Mouse (Mus musculus) limb, embryonic 15.5 days (tissue): Measurements from ENCODE around the gene Papln. TPM values are rescaled to one million over a fixed set of nuclear protein-coding genes. Genes with fewer than 3 reads are reported as not detected.

Source experiments
- ATAC-seq: fragments of 200-750 bp; cut with Nextera tagmentation; 2 replicates; pipeline ENCODE4 v1.8.0; 2017; ENCODE audit warnings: low read depth, moderate TSS enrichment; ENCODE audit not compliant: insufficient number of reproducible peaks, low FRiP score, low TSS enrichment
- H3K27ac ChIP-seq: fragments of 300-500 bp; sonication (generic); 2 replicates; pipeline ENCODE4 v1.5.1; 2015; ENCODE audit warnings: moderate library complexity, mild to moderate bottlenecking, inconsistent platforms
- H3K27me3 ChIP-seq: fragments of 300-500 bp; sonication (generic); 2 replicates; pipeline ENCODE4 v1.6.1; 2015; ENCODE audit warnings: inconsistent platforms
- H3K36me3 ChIP-seq: fragments of 300-500 bp; sonication (generic); 2 replicates; pipeline ENCODE4 v1.6.1; 2015; ENCODE audit warnings: inconsistent platforms
- H3K4me1 ChIP-seq: fragments of 300-500 bp; sonication (generic); 2 replicates; pipeline ENCODE4 v1.6.1; 2015; ENCODE audit warnings: inconsistent platforms
- H3K4me2 ChIP-seq: fragments of 300-500 bp; sonication (generic); 2 replicates; pipeline ENCODE4 v1.6.1; 2015; ENCODE audit warnings: mild to moderate bottlenecking, inconsistent platforms
- H3K4me3 ChIP-seq: fragments of 300-500 bp; sonication (generic); 2 replicates; pipeline ENCODE4 v1.5.1; 2015; ENCODE audit warnings: mild to moderate bottlenecking, inconsistent platforms
- H3K9ac ChIP-seq: fragments of 300-500 bp; sonication (generic); 2 replicates; pipeline ENCODE4 v1.6.1; 2015; ENCODE audit warnings: inconsistent platforms
- H3K9me3 ChIP-seq: fragments of 300-500 bp; sonication (generic); 2 replicates; pipeline ENCODE4 v1.6.1; 2016; ENCODE audit warnings: inconsistent platforms
- WGBS: fragments of 180-500 bp; shearing (Covaris S2); methylation state at CpG from one replicate; pipeline ENCODE4 v1.1.7; 2015; 5-methylcytosine and 5-hydroxymethylcytosine counted together
- polyA plus RNA-seq: library from polyadenylated mRNA; unstranded; fragments of >200 nt; fragmentation: Nextera tagmentation; extraction: Ambion mirVana; gene quantifications from 2 replicates; pipeline ENCODE4 v1.2.1, GENCODE M21; 2015

Papln gene
- 4.9 and 5.9 TPM in 2 replicates for polyA plus RNA-seq

DNA sequence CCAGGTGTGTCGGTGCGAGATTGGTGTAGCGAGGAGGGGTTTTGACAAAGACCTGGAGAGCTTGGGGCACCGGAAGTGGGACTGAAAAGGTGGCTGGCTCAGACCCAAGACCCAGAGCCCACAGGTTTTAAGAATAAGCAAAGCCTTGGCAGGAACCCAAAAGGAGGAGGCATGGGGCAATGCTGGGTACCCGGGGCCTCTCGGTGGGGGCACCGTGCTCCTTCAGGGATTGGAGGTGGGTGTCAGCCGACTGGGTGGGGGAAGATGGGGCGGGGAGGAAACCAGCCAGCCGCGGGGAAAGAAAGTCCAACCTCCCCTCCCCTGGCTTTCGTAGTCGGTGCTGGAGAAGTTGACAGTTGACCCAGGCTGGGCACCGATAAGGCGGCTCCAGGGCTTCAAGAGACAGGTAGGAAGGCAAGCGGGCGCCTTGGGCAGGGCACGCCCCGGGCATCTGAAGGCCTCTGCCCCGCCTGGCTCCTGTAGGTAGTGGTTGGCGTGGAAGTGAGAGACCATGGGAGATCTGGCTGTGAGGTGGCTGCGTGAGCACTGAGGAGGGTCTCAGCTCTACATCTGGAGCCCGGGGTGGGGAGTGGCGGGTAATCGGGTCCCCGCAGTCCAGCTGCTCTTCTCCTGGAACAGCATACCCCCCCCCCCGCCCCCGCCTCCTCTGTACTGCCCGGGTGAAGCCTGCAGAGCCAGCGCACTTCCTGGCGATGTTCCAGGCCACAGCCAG lies at the start of gene Papln:
Gene Papln (plus strand): TSS at position 324 of the 733 bp plus-strand sequence.
- Histone ChIP-seq H3K9ac (peak within 1 kb of the TSS; percentile 39; the same call in 1 of the 2 replicates), H3K9me3 (no peaks in the 10 kb centered on the region), H3K27me3 (peaks cover 8% of the 10 kb centered on the region; the same call in 1 of the 2 replicates), H3K4me3 (peak within 1 kb of the TSS; percentile 40), H3K4me1 (peaks cover 46% of the 10 kb centered on the region), H3K27ac (peak within 1 kb of the TSS; percentile 65), H3K4me2 (peak within 1 kb of the TSS; percentile 74), H3K36me3 (no peaks in the 10 kb centered on the region)
- no peak for ATAC-seq
- WGBS, result 9% methylated on average over 27 of the region's 31 CpGs

DNA sequence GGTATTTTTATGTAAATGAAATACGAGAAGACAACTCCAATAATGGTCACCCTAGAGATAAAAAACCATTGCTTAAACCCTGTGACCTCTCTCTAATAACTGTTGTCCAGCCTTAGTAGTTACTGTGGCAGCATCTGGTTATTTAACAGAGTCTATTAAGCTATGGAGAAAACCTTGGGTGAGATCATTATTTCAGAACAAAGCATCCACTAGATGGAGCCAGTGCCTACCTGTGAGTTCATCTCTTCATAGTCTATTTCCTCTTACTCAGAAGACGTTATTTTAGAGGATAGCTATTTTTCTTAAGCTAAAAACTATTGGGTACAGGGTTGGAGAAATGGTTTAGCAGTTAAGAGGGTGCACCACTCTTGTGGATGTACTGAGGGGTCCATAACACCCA lies 49.7 kb upstream of the Papln start:
- no peak for ATAC-seq

DNA sequence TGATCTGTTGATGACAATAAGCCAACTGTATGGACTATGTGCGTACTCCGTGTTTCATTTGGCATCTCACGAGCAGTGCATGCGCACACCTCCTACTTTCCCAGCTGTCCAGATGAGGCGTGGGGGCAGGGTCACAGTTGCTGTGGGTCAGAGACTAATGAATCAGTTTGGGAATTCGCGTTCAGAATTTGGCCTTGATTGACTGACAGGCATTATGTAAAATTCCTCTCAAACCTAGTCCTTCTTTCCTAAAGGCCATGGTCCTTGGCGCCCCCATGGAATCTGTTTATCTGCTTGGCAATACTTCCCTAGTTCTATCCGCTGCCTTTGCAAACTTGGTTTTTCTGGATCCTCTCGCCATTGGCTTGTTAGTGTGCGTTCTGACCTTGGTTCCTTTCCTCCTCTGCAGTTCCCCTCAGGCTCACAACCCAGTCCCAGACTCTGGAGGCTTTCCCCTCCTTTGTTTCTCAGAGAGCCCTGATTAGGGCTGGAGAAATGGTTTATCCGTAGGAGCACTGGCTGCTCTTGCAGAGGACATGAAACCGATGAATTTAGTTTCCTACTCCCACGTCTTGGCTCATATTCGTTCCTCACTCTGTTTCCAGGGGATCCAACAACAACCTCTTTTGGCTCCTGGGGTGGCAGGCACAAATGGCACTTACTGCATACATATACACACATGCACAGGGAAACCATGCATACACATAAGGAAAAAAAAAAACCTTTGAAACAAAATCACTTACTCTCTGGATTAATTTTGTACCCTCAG lies 46.8 kb upstream of the Papln start:
- Histone ChIP-seq H3K36me3 (peaks cover 58% of the 10 kb centered on the region), H3K9ac (no peak overlapping the region)
- 89% methylated on average over 15 of the region's 15 CpGs for WGBS

More for the DNA sequence above, 49.7 kb upstream of the Papln start:
- H3K36me3 ChIP-seq, result peaks cover 61% of the 10 kb centered on the region
- H3K27me3 ChIP-seq, result no peaks in the 10 kb centered on the region
- no peak overlapping the region for H3K4me3 ChIP-seq
- no peaks in the 10 kb centered on the region for H3K4me1 ChIP-seq
- no peak overlapping the region for H3K9ac ChIP-seq
- WGBS, result 41% methylated on average over 2 of the region's 2 CpGs
- H3K9me3 ChIP-seq, result no peaks in the 10 kb centered on the region
- H3K27ac ChIP-seq, result no peak overlapping the region
- H3K4me2 ChIP-seq, result no peak overlapping the region

GRCm38 (mm10) chr12:83719431-83719830 lies 44.0 kb upstream of the Papln start:
- no peaks in the 10 kb centered on the region for H3K9me3 ChIP-seq
- WGBS, result 91% methylated on average over 1 of the region's 1 CpGs
- no peak overlapping the region for H3K9ac ChIP-seq
- H3K4me3 ChIP-seq, result no peak overlapping the region
- 0 out of 2 replicates have a peak, but pooled peaks cover 6% of the 10 kb centered on the region for H3K4me1 ChIP-seq
- H3K36me3 ChIP-seq, result peaks cover 56% of the 10 kb centered on the region
- H3K4me2 ChIP-seq, result no peak overlapping the region
- no peak for ATAC-seq
- no peaks in the 10 kb centered on the region for H3K27me3 ChIP-seq
- no peak overlapping the region for H3K27ac ChIP-seq

More for the DNA sequence above, 46.8 kb upstream of the Papln start:
- Histone ChIP-seq H3K27me3 (no peaks in the 10 kb centered on the region), H3K9me3 (no peaks in the 10 kb centered on the region), H3K4me3 (no peak overlapping the region), H3K27ac (no peak overlapping the region), H3K4me1 (0 out of 2 replicates have a peak, but pooled peaks cover 6% of the 10 kb centered on the region), H3K4me2 (no peak overlapping the region)
- no peak for ATAC-seq

DNA sequence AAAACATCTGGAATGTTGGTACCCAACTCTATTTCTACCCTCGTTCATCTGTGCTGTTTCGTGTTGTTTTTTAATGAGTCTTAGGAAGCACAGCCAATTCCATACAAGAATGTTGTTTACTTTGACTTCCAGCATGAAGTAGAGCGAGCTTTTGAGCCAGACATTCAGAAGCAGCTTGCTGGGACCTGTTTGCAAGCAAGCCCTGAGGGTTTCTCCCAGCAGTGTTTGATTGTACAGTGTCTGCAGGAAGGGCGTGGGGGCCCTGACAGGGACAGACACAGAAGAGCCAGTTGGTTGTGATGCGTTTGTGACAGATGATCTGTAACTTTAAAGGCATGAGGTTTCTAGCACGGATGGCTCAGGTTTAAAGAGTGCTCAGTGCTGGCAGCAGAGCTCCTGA lies 42.2 kb upstream of the Papln start:
- peak; percentile 72 for ATAC-seq
- peaks cover 58% of the 10 kb centered on the region for H3K36me3 ChIP-seq

GRCm38 (mm10) chr12:83723037-83723436 lies 40.4 kb upstream of the Papln start:
- ATAC-seq, result no peak
- Histone ChIP-seq H3K27ac (no peak overlapping the region), H3K36me3 (peaks cover 54% of the 10 kb centered on the region), H3K9ac (no peak overlapping the region), H3K4me2 (no peak overlapping the region), H3K27me3 (no peaks in the 10 kb centered on the region), H3K4me3 (no peak overlapping the region), H3K9me3 (no peaks in the 10 kb centered on the region), H3K4me1 (0 out of 2 replicates have a peak, but pooled peaks cover 6% of the 10 kb centered on the region)
- 80% methylated on average over 3 of the region's 3 CpGs for WGBS

More for the DNA sequence above, 42.2 kb upstream of the Papln start:
- H3K27ac ChIP-seq, result peak overlapping the region; percentile 82
- no peak overlapping the region for H3K9ac ChIP-seq
- 40% methylated on average over 6 of the region's 6 CpGs for WGBS
- H3K27me3 ChIP-seq, result no peaks in the 10 kb centered on the region
- H3K4me1 ChIP-seq, result 0 out of 2 replicates have a peak, but pooled peaks cover 6% of the 10 kb centered on the region
- no peak overlapping the region for H3K4me2 ChIP-seq
- no peaks in the 10 kb centered on the region for H3K9me3 ChIP-seq
- H3K4me3 ChIP-seq, result no peak overlapping the region

GRCm38 (mm10) chr12:83726510-83727308 lies 36.7 kb upstream of the Papln start:
- H3K4me1 ChIP-seq, result no peaks in the 10 kb centered on the region

GRCm38 (mm10) chr12:83732225-83732624 lies 31.2 kb upstream of the Papln start:
- no peak overlapping the region for H3K9ac ChIP-seq
- no peaks in the 10 kb centered on the region for H3K4me1 ChIP-seq
- no peak for ATAC-seq
- 93% methylated on average over 5 of the region's 5 CpGs for WGBS
- H3K27ac ChIP-seq, result no peak overlapping the region
- no peak overlapping the region for H3K4me2 ChIP-seq
- H3K4me3 ChIP-seq, result no peak overlapping the region
- H3K9me3 ChIP-seq, result no peaks in the 10 kb centered on the region
- H3K27me3 ChIP-seq, result no peaks in the 10 kb centered on the region
- peaks cover 86% of the 10 kb centered on the region for H3K36me3 ChIP-seq

More at GRCm38 (mm10) chr12:83726510-83727308, 36.7 kb upstream of the Papln start:
- no peaks in the 10 kb centered on the region for H3K9me3 ChIP-seq
- peak overlapping the region; percentile 60 for H3K27ac ChIP-seq
- 59% methylated on average over 12 of the region's 12 CpGs for WGBS
- H3K9ac ChIP-seq, result no peak overlapping the region
- no peaks in the 10 kb centered on the region for H3K27me3 ChIP-seq
- ATAC-seq, result no peak
- no peak overlapping the region for H3K4me2 ChIP-seq
- H3K4me3 ChIP-seq, result no peak overlapping the region
- peaks cover 75% of the 10 kb centered on the region for H3K36me3 ChIP-seq

GRCm38 (mm10) chr12:83734047-83734446 lies 29.4 kb upstream of the Papln start:
- no peaks in the 10 kb centered on the region for H3K4me1 ChIP-seq
- H3K27me3 ChIP-seq, result no peaks in the 10 kb centered on the region
- peaks cover 82% of the 10 kb centered on the region for H3K36me3 ChIP-seq
- no peak overlapping the region for H3K4me3 ChIP-seq
- 89% methylated on average over 10 of the region's 10 CpGs for WGBS
- no peak for ATAC-seq
- no peaks in the 10 kb centered on the region for H3K9me3 ChIP-seq
- no peak overlapping the region for H3K4me2 ChIP-seq
- no peak overlapping the region for H3K27ac ChIP-seq
- H3K9ac ChIP-seq, result no peak overlapping the region

- Histone ChIP-seq H3K9me3 (no peaks in the 10 kb centered on the region), H3K36me3 (peaks cover 62% of the 10 kb centered on the region), H3K4me2 (no peak overlapping the region), H3K4me1 (no peaks in the 10 kb centered on the region), H3K9ac (no peak overlapping the region), H3K4me3 (no peak overlapping the region), H3K27ac (no peak overlapping the region), H3K27me3 (no peaks in the 10 kb centered on the region)
- 87% methylated on average over 8 of the region's 8 CpGs for WGBS
- no peak for ATAC-seq
These were observed 27.2 kb upstream of the Papln start for GRCm38 (mm10) chr12:83736236-83736635.

DNA sequence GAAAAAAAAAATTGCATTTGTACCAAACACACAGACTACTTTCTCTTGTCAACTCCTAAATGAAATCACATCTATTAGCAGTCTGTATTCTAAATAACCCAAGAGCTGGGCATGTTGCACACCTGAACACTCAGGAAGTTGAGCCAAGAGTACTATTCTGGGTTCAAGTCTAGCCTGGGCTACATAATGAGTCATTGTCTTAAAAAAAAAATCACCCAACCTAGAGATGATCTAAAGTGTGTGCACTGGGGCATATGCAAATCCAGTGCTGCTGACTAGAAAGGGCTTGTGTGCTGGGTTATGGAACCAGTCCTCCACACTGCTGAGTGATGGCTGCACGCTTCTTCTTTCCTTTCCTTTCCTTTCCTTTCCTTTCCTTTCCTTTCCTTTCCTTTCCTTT lies 24.8 kb upstream of the Papln start:
- H3K9me3 ChIP-seq, result no peaks in the 10 kb centered on the region
- no peak overlapping the region for H3K4me2 ChIP-seq
- WGBS, result 82% methylated on average over 1 of the region's 1 CpGs
- H3K4me3 ChIP-seq, result no peak overlapping the region
- no peak overlapping the region for H3K9ac ChIP-seq
- H3K36me3 ChIP-seq, result peaks cover 38% of the 10 kb centered on the region
- no peaks in the 10 kb centered on the region for H3K4me1 ChIP-seq
- no peak for ATAC-seq
- no peak overlapping the region for H3K27ac ChIP-seq
- H3K27me3 ChIP-seq, result no peaks in the 10 kb centered on the region
